Mouse (Mus musculus) myocyte (in vitro differentiated cells): ENCODE measurements around the gene Nek4. TPM values are rescaled to one million over a fixed set of nuclear protein-coding genes. Genes with fewer than 3 reads are reported as not detected.

Experiments used
- H3K27me3 ChIP-seq: one replicate; pipeline ENCODE4 v1.6.1; 2011; ENCODE audit not compliant: control insufficient read depth, insufficient read depth, insufficient read length
- H3K36me3 ChIP-seq: one replicate; pipeline ENCODE4 v1.6.1; 2011; ENCODE audit not compliant: control insufficient read depth, insufficient read depth
- H3K4me2 ChIP-seq: one replicate; pipeline ENCODE4 v1.6.1; 2011; ENCODE audit warnings: low read depth, control low read depth
- H3K4me3 ChIP-seq: one replicate; pipeline ENCODE4 v1.5.1; 2011; ENCODE audit warnings: mild to moderate bottlenecking, control low read depth, moderate library complexity
- H3K79me2 ChIP-seq: one replicate; pipeline ENCODE4 v1.6.1; 2011; ENCODE audit not compliant: control insufficient read depth, insufficient read depth
- H3ac ChIP-seq: one replicate; pipeline ENCODE4 v1.6.1; 2011; ENCODE audit not compliant: control insufficient read depth, insufficient read length
- CEBPB ChIP-seq: IDR thresholded peaks from 2 replicates; pipeline ENCODE4 v1.6.1; 2011; ENCODE audit warnings: mild to moderate bottlenecking, moderate library complexity; ENCODE audit not compliant: poor library complexity, insufficient read depth, severe bottlenecking
- E2F4 ChIP-seq: IDR thresholded peaks from one replicate; pipeline ENCODE4 v1.6.1; 2011; ENCODE audit warnings: mild to moderate bottlenecking, control low read depth, moderate library complexity; ENCODE audit not compliant: insufficient read depth
- MAX ChIP-seq: IDR thresholded peaks from one replicate; pipeline ENCODE4 v1.6.1; 2011; ENCODE audit warnings: low read depth, mild to moderate bottlenecking, control low read depth
- MYOD1 ChIP-seq, 3 experiments: IDR thresholded peaks; one replicate each; pipeline ENCODE4 v1.6.1; 2011; ENCODE audit warnings: control low read depth in 2 of 3, low read depth in 2 of 3, mild to moderate bottlenecking in 2 of 3, moderate library complexity in 1 of 3; ENCODE audit not compliant: insufficient read length in 2 of 3, control insufficient read depth in 1 of 3
- MYOG ChIP-seq, 3 experiments: IDR thresholded peaks; one replicate each; pipeline ENCODE4 v1.6.1; 2011; ENCODE audit warnings: control low read depth in 2 of 3, low read depth in 2 of 3, mild to moderate bottlenecking in 2 of 3; ENCODE audit not compliant: insufficient read length in 2 of 3, control insufficient read depth in 1 of 3, insufficient read depth in 1 of 3
- POLR2A ChIP-seq: IDR thresholded peaks from one replicate; pipeline ENCODE4 v1.6.1; 2011; ENCODE audit warnings: low read depth, mild to moderate bottlenecking, control low read depth, moderate library complexity; ENCODE audit not compliant: insufficient read length
- POLR2AphosphoS2 ChIP-seq: IDR thresholded peaks from one replicate; pipeline ENCODE4 v1.6.1; 2011; ENCODE audit warnings: low read depth, control low read depth; ENCODE audit not compliant: insufficient read length
- REST ChIP-seq: IDR thresholded peaks from one replicate; pipeline ENCODE4 v1.6.1; 2011; ENCODE audit warnings: mild to moderate bottlenecking, control low read depth, moderate library complexity; ENCODE audit not compliant: insufficient read depth, insufficient read length
- SRF ChIP-seq: IDR thresholded peaks from one replicate; pipeline ENCODE4 v1.6.1; 2011; ENCODE audit warnings: low read depth; ENCODE audit not compliant: control insufficient read depth, insufficient read length
- TCF12 ChIP-seq: IDR thresholded peaks from one replicate; pipeline ENCODE4 v1.6.1; 2011; ENCODE audit warnings: mild to moderate bottlenecking, control low read depth; ENCODE audit not compliant: poor library complexity, insufficient read depth, severe bottlenecking
- TCF3 ChIP-seq: IDR thresholded peaks from one replicate; pipeline ENCODE4 v1.6.1; 2011; ENCODE audit warnings: low read depth, control low read depth; ENCODE audit not compliant: insufficient read length
- USF1 ChIP-seq: IDR thresholded peaks from one replicate; pipeline ENCODE4 v1.6.1; 2011; ENCODE audit warnings: low read depth, mild to moderate bottlenecking, control low read depth, moderate library complexity
- polyA plus RNA-seq: library from polyadenylated mRNA; unstranded; fragments of >200 nt; fragmentation: generic; extraction: Trizol; gene quantifications from one replicate; pipeline ENCODE4 v1.2.1, GENCODE M21; 2012; ENCODE audit warnings: missing spikeins

The Nek4 gene
- polyA plus RNA-seq, 1 experiment, result 2.8 TPM

- H3K36me3 ChIP-seq, result no peaks in the 10 kb centered on the region
- H3K79me2 ChIP-seq, result no peaks in the 10 kb centered on the region
- no peak for TF ChIP-seq CEBPB
- H3K4me3 ChIP-seq, result no peak overlapping the region
- no peak overlapping the region for H3ac ChIP-seq
- no peak overlapping the region for H3K4me2 ChIP-seq
- H3K27me3 ChIP-seq, result no peaks in the 10 kb centered on the region
Measured at GRCm38 (mm10) chr14:30922053-30922670, 29.0 kb upstream of the Nek4 start.

GRCm38 (mm10) chr14:30923375-30924105 lies 27.6 kb upstream of the Nek4 start, which contains the start of gene Itih3:
Gene Itih3 (minus strand): TSS chr14:30923760.
- Histone ChIP-seq H3K36me3 (no peaks in the 10 kb centered on the region), H3K4me3 (no peak within 1 kb of the TSS), H3K27me3 (no peaks in the 10 kb centered on the region), H3K4me2 (no peak within 1 kb of the TSS), H3ac (no peak within 1 kb of the TSS), H3K79me2 (no peaks in the 10 kb centered on the region)
- TF ChIP-seq SRF (no peak), CEBPB (no peak), USF1 (no peak), MYOG (IDR thresholded peaks at IDR 0.05; ENCODE audit: control insufficient read depth in 1 of 3, insufficient read depth in 1 of 3, insufficient read length in 2 of 3, low read depth in 2 of 3) (no peak), TCF3 (no peak), E2F4 (no peak), TCF12 (no peak), POLR2A (no peak), POLR2AphosphoS2 (no peak), MYOD1 (IDR thresholded peaks at IDR 0.05; ENCODE audit: control insufficient read depth in 1 of 3, insufficient read length in 2 of 3, low read depth in 2 of 3) (no peak), REST (no peak)

GRCm38 (mm10) chr14:30925492-30925891 lies 25.7 kb upstream of the Nek4 start:
- Histone ChIP-seq H3K4me2 (no peak overlapping the region), H3K36me3 (no peaks in the 10 kb centered on the region), H3K4me3 (no peak overlapping the region), H3K79me2 (no peaks in the 10 kb centered on the region), H3K27me3 (no peaks in the 10 kb centered on the region), H3ac (no peak overlapping the region)
- no peak for TF ChIP-seq SRF
- no peak for TF ChIP-seq USF1
- TF ChIP-seq MYOG (IDR thresholded peaks at IDR 0.05; ENCODE audit: control insufficient read depth in 1 of 3, insufficient read depth in 1 of 3, insufficient read length in 2 of 3, low read depth in 2 of 3), result no peak
- no peak for TF ChIP-seq MYOD1 (IDR thresholded peaks at IDR 0.05; ENCODE audit: control insufficient read depth in 1 of 3, insufficient read length in 2 of 3, low read depth in 2 of 3)
- no peak for TF ChIP-seq CEBPB
- no peak for TF ChIP-seq MAX
- TF ChIP-seq POLR2AphosphoS2, result no peak
- no peak for TF ChIP-seq TCF12
- TF ChIP-seq E2F4, result no peak

- no peaks in the 10 kb centered on the region for H3K79me2 ChIP-seq
- no peaks in the 10 kb centered on the region for H3K27me3 ChIP-seq
- no peaks in the 10 kb centered on the region for H3K36me3 ChIP-seq
- H3ac ChIP-seq, result no peak overlapping the region
- H3K4me3 ChIP-seq, result no peak overlapping the region
- H3K4me2 ChIP-seq, result no peak overlapping the region
- TF ChIP-seq TCF12, result no peak
- TF ChIP-seq TCF3, result no peak
- TF ChIP-seq REST, result no peak
- no peak for TF ChIP-seq POLR2AphosphoS2
- TF ChIP-seq MAX, result no peak
- no peak for TF ChIP-seq CEBPB
- no peak for TF ChIP-seq E2F4
- no peak for TF ChIP-seq MYOG (IDR thresholded peaks at IDR 0.05; ENCODE audit: control insufficient read depth in 1 of 3, insufficient read depth in 1 of 3, insufficient read length in 2 of 3, low read depth in 2 of 3)
- no peak for TF ChIP-seq SRF
- TF ChIP-seq POLR2A, result no peak
- no peak for TF ChIP-seq USF1
- no peak for TF ChIP-seq MYOD1 (IDR thresholded peaks at IDR 0.05; ENCODE audit: control insufficient read depth in 1 of 3, insufficient read length in 2 of 3, low read depth in 2 of 3)
Measured at GRCm38 (mm10) chr14:30930386-30930785, 20.8 kb upstream of the Nek4 start.

- Histone ChIP-seq H3K27me3 (no peaks in the 10 kb centered on the region), H3ac (no peak overlapping the region), H3K79me2 (no peaks in the 10 kb centered on the region), H3K4me3 (no peak overlapping the region), H3K36me3 (no peaks in the 10 kb centered on the region), H3K4me2 (no peak overlapping the region)
- no peak for TF ChIP-seq TCF3
- TF ChIP-seq E2F4, result no peak
- no peak for TF ChIP-seq USF1
- TF ChIP-seq POLR2AphosphoS2, result no peak
- TF ChIP-seq POLR2A, result no peak
- TF ChIP-seq CEBPB, result no peak
- no peak for TF ChIP-seq MAX
- TF ChIP-seq SRF, result no peak
- TF ChIP-seq TCF12, result no peak
- no peak for TF ChIP-seq MYOG (IDR thresholded peaks at IDR 0.05; ENCODE audit: control insufficient read depth in 1 of 3, insufficient read depth in 1 of 3, insufficient read length in 2 of 3, low read depth in 2 of 3)
Measured at GRCm38 (mm10) chr14:30933351-30933750, 17.8 kb upstream of the Nek4 start.
